Mouse (Mus musculus) midbrain, embryonic 15.5 days (tissue): ENCODE results near the gene Mapkapk3. TPM values are rescaled to one million over a fixed set of nuclear protein-coding genes. Genes with fewer than 3 reads are reported as not detected.
A peak's percentile ranks its signal among the peaks of the same experiment; 100 is the strongest.

Source experiments
- ATAC-seq: fragments of 200-750 bp; cut with Nextera tagmentation; replicated peaks from 2 replicates; pipeline ENCODE4 v1.8.0; 2017; ENCODE audit warnings: moderate TSS enrichment
- H3K27ac ChIP-seq: fragments of 300-500 bp; sonication (generic); 2 replicates; pipeline ENCODE4 v1.5.1; 2015; ENCODE audit warnings: mild to moderate bottlenecking, inconsistent platforms
- H3K27me3 ChIP-seq: fragments of 300-500 bp; sonication (generic); replicated peaks from 2 replicates; pipeline ENCODE4 v1.6.1; 2015; ENCODE audit warnings: inconsistent platforms
- H3K36me3 ChIP-seq: fragments of 300-500 bp; sonication (generic); replicated peaks from 2 replicates; pipeline ENCODE4 v1.6.1; 2015; ENCODE audit warnings: inconsistent platforms
- H3K4me1 ChIP-seq: fragments of 300-500 bp; sonication (generic); 2 replicates; pipeline ENCODE4 v1.6.1; 2015; ENCODE audit warnings: inconsistent platforms
- H3K4me2 ChIP-seq: fragments of 300-500 bp; sonication (generic); 2 replicates; pipeline ENCODE4 v1.6.1; 2015; ENCODE audit warnings: inconsistent platforms, mild to moderate bottlenecking, moderate library complexity
- H3K4me3 ChIP-seq: fragments of 300-500 bp; sonication (generic); 2 replicates; pipeline ENCODE4 v1.5.1; 2015; ENCODE audit warnings: mild to moderate bottlenecking, inconsistent platforms
- H3K9ac ChIP-seq: fragments of 300-500 bp; sonication (generic); 2 replicates; pipeline ENCODE4 v1.6.1; 2015; ENCODE audit warnings: mild to moderate bottlenecking, inconsistent platforms
- H3K9me3 ChIP-seq: fragments of 300-500 bp; sonication (generic); 2 replicates; pipeline ENCODE4 v1.6.1; 2016; ENCODE audit warnings: inconsistent platforms
- WGBS: fragments of 180-500 bp; shearing (Covaris S2); methylation state at CpG from one replicate; pipeline ENCODE4 v1.1.7; 2015; ENCODE audit warnings: mixed read lengths; 5-methylcytosine and 5-hydroxymethylcytosine counted together
- polyA plus RNA-seq: library from polyadenylated mRNA; unstranded; fragments of >200 nt; fragmentation: Nextera tagmentation; extraction: Ambion mirVana; gene quantifications from 2 replicates; pipeline ENCODE4 v1.2.1, GENCODE M21; 2015

Mapkapk3 gene
- polyA plus RNA-seq = 2.2 TPM in 2 replicates

GRCm38 (mm10) chr9:107289211-107290076 lies at the start of gene Mapkapk3:
Mapkapk3 (minus strand) TSS chr9:107289877.
- 3% methylated on average over 48 of the region's 49 CpGs for WGBS
- no peak within 1 kb of the TSS for H3K9ac ChIP-seq

GRCm38 (mm10) chr9:107338172-107338883 lies 48.7 kb upstream of the Mapkapk3 start, which contains the start of gene Hemk1:
Hemk1 (minus strand) TSS chr9:107338350.
- H3K36me3 ChIP-seq = no peaks in the 10 kb centered on the region
- H3K27me3 ChIP-seq = no peaks in the 10 kb centered on the region
- H3K9me3 ChIP-seq = no peaks in the 10 kb centered on the region
- WGBS = 3% methylated on average over 30 of the region's 30 CpGs
- peak within 1 kb of the TSS; percentile 55 for H3K9ac ChIP-seq
- H3K4me2 ChIP-seq = peak within 1 kb of the TSS; percentile 93
- peaks cover 32% of the 10 kb centered on the region for H3K4me1 ChIP-seq
- peak within 1 kb of the TSS; percentile 50 for H3K4me3 ChIP-seq
- peak; percentile 84 for ATAC-seq
- peak within 1 kb of the TSS; percentile 75 for H3K27ac ChIP-seq

More at GRCm38 (mm10) chr9:107289211-107290076, at the start of gene Mapkapk3:
- peak within 1 kb of the TSS; percentile 53 for H3K4me2 ChIP-seq
- peaks cover 9% of the 10 kb centered on the region for H3K4me1 ChIP-seq
- ATAC-seq = peak; percentile 40
- peak within 1 kb of the TSS; percentile 28 for H3K4me3 ChIP-seq
- H3K27me3 ChIP-seq = peaks cover 11% of the 10 kb centered on the region
- no peaks in the 10 kb centered on the region for H3K9me3 ChIP-seq
- no peak within 1 kb of the TSS for H3K27ac ChIP-seq
- H3K36me3 ChIP-seq = no peaks in the 10 kb centered on the region

GRCm38 (mm10) chr9:107336386-107336785 lies 46.7 kb upstream of the Mapkapk3 start:
- Histone ChIP-seq H3K9ac (no peak overlapping the region), H3K4me3 (no peak overlapping the region), H3K4me2 (no peak overlapping the region), H3K36me3 (no peaks in the 10 kb centered on the region; the same call in 1 of the 2 replicates), H3K9me3 (no peaks in the 10 kb centered on the region), H3K27me3 (no peaks in the 10 kb centered on the region), H3K27ac (no peak overlapping the region), H3K4me1 (peaks cover 31% of the 10 kb centered on the region)
- no peak for ATAC-seq
- 88% methylated on average over 6 of the region's 6 CpGs for WGBS

GRCm38 (mm10) chr9:107335909-107336308 lies 46.2 kb upstream of the Mapkapk3 start:
- no peak for ATAC-seq
- Histone ChIP-seq H3K27ac (no peak overlapping the region), H3K36me3 (no peaks in the 10 kb centered on the region; the same call in 1 of the 2 replicates), H3K27me3 (no peaks in the 10 kb centered on the region), H3K4me2 (no peak overlapping the region), H3K4me1 (peaks cover 26% of the 10 kb centered on the region), H3K4me3 (no peak overlapping the region), H3K9ac (no peak overlapping the region), H3K9me3 (no peaks in the 10 kb centered on the region)
- 13% methylated on average over 5 of the region's 5 CpGs for WGBS

- ATAC-seq = no peak
Observed at GRCm38 (mm10) chr9:107335046-107335445, 45.4 kb upstream of the Mapkapk3 start.

GRCm38 (mm10) chr9:107334356-107334755 lies 44.7 kb upstream of the Mapkapk3 start:
- no peaks in the 10 kb centered on the region for H3K9me3 ChIP-seq
- H3K4me1 ChIP-seq = peaks cover 16% of the 10 kb centered on the region
- no peak for ATAC-seq
- H3K4me2 ChIP-seq = no peak overlapping the region
- no peak overlapping the region for H3K27ac ChIP-seq
- 89% methylated on average over 6 of the region's 6 CpGs for WGBS
- H3K4me3 ChIP-seq = no peak overlapping the region
- H3K9ac ChIP-seq = no peak overlapping the region
- no peaks in the 10 kb centered on the region for H3K27me3 ChIP-seq
- no peaks in the 10 kb centered on the region; the same call in 1 of the 2 replicates for H3K36me3 ChIP-seq

More at GRCm38 (mm10) chr9:107335046-107335445, 45.4 kb upstream of the Mapkapk3 start:
- 95% methylated on average over 5 of the region's 5 CpGs for WGBS
- peaks cover 23% of the 10 kb centered on the region for H3K4me1 ChIP-seq
- H3K9me3 ChIP-seq = no peaks in the 10 kb centered on the region
- no peak overlapping the region for H3K9ac ChIP-seq
- H3K4me3 ChIP-seq = no peak overlapping the region
- H3K36me3 ChIP-seq = no peaks in the 10 kb centered on the region; the same call in 1 of the 2 replicates
- no peak overlapping the region for H3K4me2 ChIP-seq
- no peak overlapping the region for H3K27ac ChIP-seq
- H3K27me3 ChIP-seq = no peaks in the 10 kb centered on the region

- WGBS = 63% methylated on average over 2 of the region's 2 CpGs
- Histone ChIP-seq H3K27me3 (no peaks in the 10 kb centered on the region), H3K4me1 (peaks cover 11% of the 10 kb centered on the region), H3K27ac (no peak overlapping the region), H3K9me3 (no peaks in the 10 kb centered on the region), H3K4me3 (no peak overlapping the region), H3K4me2 (no peak overlapping the region), H3K9ac (no peak overlapping the region), H3K36me3 (no peaks in the 10 kb centered on the region; the same call in 1 of the 2 replicates)
- ATAC-seq = no peak
Observed at GRCm38 (mm10) chr9:107333686-107334085, 44.0 kb upstream of the Mapkapk3 start.

GRCm38 (mm10) chr9:107330791-107331190 lies 41.1 kb upstream of the Mapkapk3 start:
- 87% methylated on average over 6 of the region's 6 CpGs for WGBS
- H3K4me3 ChIP-seq = no peak overlapping the region
- no peaks in the 10 kb centered on the region; the same call in none of the 2 replicates for H3K36me3 ChIP-seq
- ATAC-seq = no peak
- no peak overlapping the region for H3K9ac ChIP-seq
- no peaks in the 10 kb centered on the region for H3K27me3 ChIP-seq
- no peaks in the 10 kb centered on the region for H3K9me3 ChIP-seq
- no peaks in the 10 kb centered on the region for H3K4me1 ChIP-seq
- no peak overlapping the region for H3K4me2 ChIP-seq
- no peak overlapping the region for H3K27ac ChIP-seq

GRCm38 (mm10) chr9:107327879-107328620 lies 38.4 kb upstream of the Mapkapk3 start:
- WGBS = 92% methylated on average over 16 of the region's 16 CpGs
- Histone ChIP-seq H3K36me3 (no peaks in the 10 kb centered on the region; the same call in none of the 2 replicates), H3K9ac (no peak overlapping the region), H3K27ac (no peak overlapping the region), H3K27me3 (no peaks in the 10 kb centered on the region), H3K4me2 (no peak overlapping the region), H3K4me1 (no peaks in the 10 kb centered on the region), H3K4me3 (no peak overlapping the region), H3K9me3 (no peaks in the 10 kb centered on the region)
- no peak for ATAC-seq

- no peaks in the 10 kb centered on the region; the same call in 1 of the 2 replicates for H3K36me3 ChIP-seq
- H3K4me2 ChIP-seq = no peak overlapping the region
- ATAC-seq = no peak
- H3K4me3 ChIP-seq = no peak overlapping the region
- no peaks in the 10 kb centered on the region for H3K27me3 ChIP-seq
- 91% methylated on average over 7 of the region's 7 CpGs for WGBS
- no peak overlapping the region for H3K27ac ChIP-seq
- no peaks in the 10 kb centered on the region for H3K9me3 ChIP-seq
- no peak overlapping the region for H3K9ac ChIP-seq
- H3K4me1 ChIP-seq = no peaks in the 10 kb centered on the region
Observed at GRCm38 (mm10) chr9:107325904-107326303, 36.2 kb upstream of the Mapkapk3 start.

GRCm38 (mm10) chr9:107324799-107325561 lies 35.3 kb upstream of the Mapkapk3 start:
- no peaks in the 10 kb centered on the region for H3K4me1 ChIP-seq
- H3K4me2 ChIP-seq = no peak overlapping the region
- no peaks in the 10 kb centered on the region for H3K27me3 ChIP-seq
- no peak overlapping the region for H3K4me3 ChIP-seq
- no peaks in the 10 kb centered on the region for H3K9me3 ChIP-seq
- 57% methylated on average over 4 of the region's 4 CpGs for WGBS
- H3K27ac ChIP-seq = no peak overlapping the region
- no peaks in the 10 kb centered on the region; the same call in 1 of the 2 replicates for H3K36me3 ChIP-seq
- no peak overlapping the region for H3K9ac ChIP-seq
- no peak for ATAC-seq
